Mouse (Mus musculus): Measurements from ENCODE around the gene Hist1h2br.

DNA sequence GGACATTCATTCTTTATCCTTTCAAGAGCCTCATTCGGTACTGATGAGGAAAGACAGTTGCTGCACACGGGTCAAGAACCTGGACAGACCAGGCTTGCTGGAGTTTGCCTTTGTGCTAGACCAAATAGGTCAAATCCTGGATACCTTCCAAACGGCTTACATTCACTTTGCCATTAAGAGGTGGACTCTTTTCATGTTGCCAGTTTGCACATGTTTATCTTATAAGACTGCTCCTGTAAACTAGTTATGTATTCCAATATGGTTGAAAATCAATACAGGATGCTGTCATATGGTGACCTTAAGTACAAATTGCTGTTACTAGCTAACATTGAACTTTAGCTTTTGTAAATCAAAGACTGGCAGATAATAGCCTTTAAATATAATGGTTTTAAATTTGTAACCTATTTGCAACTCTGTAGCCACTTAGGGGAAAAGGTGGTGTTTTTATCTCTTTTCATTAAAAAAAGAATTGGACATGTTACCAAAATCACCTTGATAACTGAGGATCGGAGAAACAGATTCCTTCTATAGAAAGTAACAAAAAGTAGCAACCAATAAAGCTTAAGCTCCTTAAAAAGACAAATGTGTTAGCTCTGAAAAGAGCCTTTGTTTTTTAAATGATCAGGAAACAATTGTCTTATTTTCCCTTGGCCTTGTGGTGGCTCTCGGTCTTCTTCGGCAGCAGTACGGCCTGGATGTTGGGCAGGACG, 47.2 kb upstream of the Hist1h2br start:
- TF ChIP-seq SMC3 (IDR thresholded peaks at IDR 0.05; ENCODE audit: low read depth, low read length) (no peak), TBP (conservative IDR thresholded peaks at IDR 0.05; ENCODE audit: low read depth, low read length) (no peak)
